Mouse (Mus musculus): Measurements from ENCODE around the gene Tom1l1. TPM values are rescaled to one million over a fixed set of nuclear protein-coding genes. Genes with fewer than 3 reads are reported as not detected.

Gene Tom1l1
- total and polyA plus RNA-seq, 3 experiments, result 25.4 to 41.3 TPM; not detected in 1

- Histone ChIP-seq H3K4me3 (ENCODE audit: control insufficient read depth in 1 of 2, insufficient read depth in 1 of 2, low read depth in 2 of 2, low read length in 2 of 2) (no peak overlapping the region), H3K9me3 (replicated peaks; ENCODE audit: insufficient read depth, low read length) (no peaks in the 10 kb centered on the region), H3K4me1 (ENCODE audit: control insufficient read depth in 1 of 2, insufficient read depth in 2 of 2, low read length in 2 of 2) (peaks cover 0 to 6% of the 10 kb centered on the region in 2 experiments; a peak in 1 of 4 replicates), H3K9ac (ENCODE audit: control insufficient read depth, low read depth, low read length, poor library complexity, severe bottlenecking) (no peak overlapping the region), H3K27me3 (ENCODE audit: control insufficient read depth in 1 of 2, insufficient read depth in 2 of 2, low read length in 2 of 2) (no peaks in the 10 kb centered on the region), H3K27ac (ENCODE audit: control insufficient read depth, low read depth, low read length) (no peak overlapping the region), H3K36me3 (ENCODE audit: control insufficient read depth in 1 of 2, insufficient read depth in 2 of 2, low read length in 2 of 2) (peaks cover 15 to 18% of the 10 kb centered on the region in 2 experiments), H3K79me2 (ENCODE audit: control insufficient read depth, insufficient read depth, low read length, poor library complexity) (no peaks in the 10 kb centered on the region)
- TF ChIP-seq JUND (IDR thresholded peaks at IDR 0.05; ENCODE audit: low read depth, low read length) (no peak), POLR2AphosphoS2 (IDR thresholded peaks at IDR 0.05; ENCODE audit: low read length) (peak; percentile 58), RCOR1 (IDR thresholded peaks at IDR 0.05; ENCODE audit: low read depth, low read length) (no peak)
- DNase-seq (ENCODE audit: low read depth, low spot score), result no peak
Observed at GRCm38 (mm10) chr11:90650231-90650885, 37.8 kb downstream of the Tom1l1 start.

- H3K36me3 ChIP-seq (ENCODE audit: control insufficient read depth in 1 of 2, insufficient read depth in 2 of 2, low read length in 2 of 2), result peaks cover 17 to 24% of the 10 kb centered on the region in 2 experiments
- H3K4me1 ChIP-seq (ENCODE audit: control insufficient read depth in 1 of 2, insufficient read depth in 2 of 2, low read length in 2 of 2), result peaks cover 0 to 6% of the 10 kb centered on the region in 2 experiments; a peak in 1 of 4 replicates
- TF ChIP-seq POLR2AphosphoS2 (IDR thresholded peaks at IDR 0.05; ENCODE audit: low read length) (no peak), RCOR1 (IDR thresholded peaks at IDR 0.05; ENCODE audit: low read depth, low read length) (no peak), RAD21 (IDR thresholded peaks at IDR 0.05; ENCODE audit: low read depth, low read length) (no peak), ELF1 (IDR thresholded peaks at IDR 0.05; ENCODE audit: low read depth, low read length) (no peak), CTCF (IDR thresholded peaks at IDR 0.05 in 2 of 3, conservative IDR thresholded peaks at IDR 0.05 in 1 of 3; ENCODE audit: control insufficient read depth in 1 of 3, insufficient read depth in 1 of 3, low read depth in 2 of 3, low read length in 3 of 3, poor library complexity in 1 of 3, severe bottlenecking in 1 of 3) (no peak)
- no peak overlapping the region for H3K9ac ChIP-seq (ENCODE audit: control insufficient read depth, low read depth, low read length, poor library complexity, severe bottlenecking)
- H3K27ac ChIP-seq (ENCODE audit: control insufficient read depth, low read depth, low read length), result no peak overlapping the region
- no peaks in the 10 kb centered on the region for H3K9me3 ChIP-seq (replicated peaks; ENCODE audit: insufficient read depth, low read length)
- peak; percentile 56 for DNase-seq (ENCODE audit: low read depth, low spot score)
- H3K79me2 ChIP-seq (ENCODE audit: control insufficient read depth, insufficient read depth, low read length, poor library complexity), result no peaks in the 10 kb centered on the region
- H3K4me3 ChIP-seq (ENCODE audit: control insufficient read depth in 1 of 2, insufficient read depth in 1 of 2, low read depth in 2 of 2, low read length in 2 of 2), result no peak overlapping the region
- H3K27me3 ChIP-seq (ENCODE audit: control insufficient read depth in 1 of 2, insufficient read depth in 2 of 2, low read length in 2 of 2), result no peaks in the 10 kb centered on the region
Observed at GRCm38 (mm10) chr11:90649777-90650176, 38.4 kb downstream of the Tom1l1 start.

- Histone ChIP-seq H3K4me1 (ENCODE audit: control insufficient read depth in 1 of 2, insufficient read depth in 2 of 2, low read length in 2 of 2) (peaks cover 8% of the 10 kb centered on the region in 2 experiments), H3K9me3 (replicated peaks; ENCODE audit: insufficient read depth, low read length) (no peaks in the 10 kb centered on the region), H3K79me2 (ENCODE audit: control insufficient read depth, insufficient read depth, low read length, poor library complexity) (peaks cover 22% of the 10 kb centered on the region), H3K36me3 (ENCODE audit: control insufficient read depth in 1 of 2, insufficient read depth in 2 of 2, low read length in 2 of 2) (peaks cover 14 to 19% of the 10 kb centered on the region in 2 experiments), H3K27me3 (ENCODE audit: control insufficient read depth in 1 of 2, insufficient read depth in 2 of 2, low read length in 2 of 2) (no peaks in the 10 kb centered on the region), H3K27ac (ENCODE audit: control insufficient read depth, low read depth, low read length) (peak overlapping the region; percentile 61), H3K4me3 (ENCODE audit: control insufficient read depth in 1 of 2, insufficient read depth in 1 of 2, low read depth in 2 of 2, low read length in 2 of 2) (peak overlapping the region; percentile 72 to 98), H3K9ac (ENCODE audit: control insufficient read depth, low read depth, low read length, poor library complexity, severe bottlenecking) (peak overlapping the region; percentile 92)
- peak; percentile 63 for DNase-seq (ENCODE audit: low read depth, low spot score)
- TF ChIP-seq POLR2A (IDR thresholded peaks at IDR 0.05; ENCODE audit: control insufficient read depth in 1 of 2, insufficient read depth in 1 of 2, low read depth in 1 of 2, low read length in 2 of 2, poor library complexity in 1 of 2) (peak in 1 of 2 experiments; percentile 6; a peak in 1 of 4 replicates), ZNF384 (IDR thresholded peaks at IDR 0.05; ENCODE audit: low read depth, low read length) (no peak), CHD1 (IDR thresholded peaks at IDR 0.05; ENCODE audit: low read depth, low read length) (no peak), MAX (IDR thresholded peaks at IDR 0.05; ENCODE audit: low read length) (peak; percentile 13; the same call in 1 of the 2 replicates)
Observed at GRCm38 (mm10) chr11:90638312-90638830, 49.8 kb downstream of the Tom1l1 start.
